Mouse (Mus musculus) cerebellum, adult 2 months (tissue): ENCODE results near the gene Dtx1.

Experiments used
- CTCF ChIP-seq: fragments of 200-500 bp; IDR thresholded peaks from 2 replicates; pipeline ENCODE4 v1.5.1; 2011; ENCODE audit warnings: low read depth, mild to moderate bottlenecking, control low read depth, low read length, moderate library complexity, borderline replicate concordance; ENCODE audit not compliant: insufficient read depth
- POLR2A ChIP-seq: fragments of 200-500 bp; IDR thresholded peaks from 2 replicates; pipeline ENCODE4 v1.6.1; 2011; ENCODE audit warnings: low read length, control low read depth, borderline replicate concordance; ENCODE audit not compliant: insufficient read depth

GRCm38 (mm10) chr5:120660816-120661215 lies 50.9 kb downstream of the Dtx1 start:
- TF ChIP-seq CTCF: no peak
- no peak for TF ChIP-seq POLR2A
